Mouse (Mus musculus): ENCODE data around the gene Ppp1cc.

GRCm38 (mm10) chr5:122156486-122156885 lies 1.6 kb upstream of the Ppp1cc start:
- no peak for TF ChIP-seq CTCF (IDR thresholded peaks at IDR 0.05; ENCODE audit: low read depth)
- TF ChIP-seq EP300 (optimal IDR thresholded peaks at IDR 0.05), result no peak
